Mouse (Mus musculus) testis, adult 10 weeks (tissue): ENCODE results near the gene Creb3l2. TPM values are rescaled to one million over a fixed set of nuclear protein-coding genes. Genes with fewer than 3 reads are reported as not detected.

Experiments used
- polyA plus RNA-seq: library from polyadenylated mRNA; stranded (reverse); fragments of 350-450 nt; fragmentation: Illumina TruSeq; extraction: RNeasy Lipid Tissue Mini Kit (QIAGEN cat#74804); gene quantifications from one replicate; pipeline ENCODE4 v1.2.3, GENCODE M21; 2014; ENCODE audit warnings: low read depth, low replicate concordance

Creb3l2 gene
- polyA plus RNA-seq: 2.4 TPM

DNA sequence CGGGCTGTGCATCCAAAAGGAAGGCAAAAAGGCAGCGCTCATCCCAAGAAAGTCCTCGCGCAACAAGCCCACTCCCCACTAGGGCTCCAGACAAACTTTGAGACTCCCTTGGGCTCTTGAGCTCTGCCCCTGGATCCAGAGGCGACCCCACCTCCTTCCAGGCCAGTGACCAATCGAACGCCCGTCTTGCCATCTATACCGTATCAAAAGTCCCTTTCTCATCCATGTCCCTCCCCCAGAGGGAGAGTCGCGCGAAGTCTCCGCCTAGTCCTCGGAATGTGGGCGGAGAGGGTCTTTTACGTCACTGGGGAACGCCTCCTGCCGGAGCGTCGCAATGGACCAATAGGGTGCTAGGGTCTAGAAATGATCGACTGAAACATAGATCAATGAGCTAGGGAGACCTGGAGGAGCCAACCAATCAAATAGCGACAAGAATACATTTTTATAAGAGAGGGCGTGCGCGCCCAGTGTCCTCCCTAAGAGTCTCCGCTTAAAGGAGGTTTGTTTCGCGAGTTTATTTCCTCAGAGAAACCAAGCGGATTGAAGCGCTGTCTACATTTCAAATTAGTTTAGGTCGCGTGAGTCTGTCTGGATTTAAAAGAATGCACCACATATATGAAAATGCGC, at the start of gene Creb3l2:
Creb3l2 (minus strand) TSS at position 106 of the 627 bp plus-strand sequence.

DNA sequence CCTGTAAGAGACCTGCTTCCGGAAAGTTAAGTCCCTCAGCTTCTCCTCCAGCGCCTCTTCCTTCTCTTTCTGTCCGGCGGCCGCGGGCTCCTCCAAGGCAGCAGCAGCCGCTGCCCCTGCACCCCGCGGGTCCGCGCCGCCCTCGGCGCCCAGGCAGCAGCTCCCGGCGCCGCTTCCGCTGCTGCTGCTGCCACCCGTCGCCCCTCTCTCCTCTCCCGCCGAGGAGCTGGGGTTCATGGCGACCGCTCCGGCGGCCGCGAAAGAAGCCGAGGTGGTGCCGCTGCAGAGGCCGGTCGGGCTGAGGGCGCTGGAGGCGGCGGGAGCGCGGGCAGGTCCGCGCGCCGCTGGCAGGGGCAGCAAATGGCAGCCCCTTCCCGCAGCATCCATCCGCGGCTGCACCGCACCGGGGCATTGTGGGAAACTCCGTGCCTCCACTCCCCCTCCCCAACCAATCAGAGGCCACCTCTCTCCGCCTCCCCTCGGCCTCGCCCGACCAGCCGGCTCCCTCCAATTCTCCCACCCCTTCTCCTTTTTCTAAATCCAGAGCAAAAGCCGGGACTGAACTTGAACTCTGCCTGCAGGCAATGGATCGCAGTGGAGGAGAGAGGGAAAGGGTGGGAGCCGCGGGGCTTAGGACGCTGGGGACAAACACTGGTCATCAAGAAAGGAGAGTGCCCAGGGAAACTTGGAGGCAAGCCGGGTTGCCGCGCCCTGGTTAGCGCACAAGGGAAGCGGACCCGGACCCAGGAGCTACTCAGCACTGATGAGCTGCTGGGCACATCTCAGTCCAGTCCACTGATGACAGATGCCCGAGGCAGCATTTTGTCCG, 142.2 kb downstream of the Creb3l2 start, which contains the start of gene Dgki:
Dgki (minus strand) TSS at position 623 of the 829 bp plus-strand sequence.

Other genes starting within 250 kb of the Creb3l2 start
- 0.25 TPM for gene Dgki, start 142.0 kb downstream of the Creb3l2 start, polyA plus RNA-seq
- gene Akr1d1, start 88.0 kb upstream of the Creb3l2 start, polyA plus RNA-seq: 0.17 TPM